Mouse (Mus musculus): ENCODE data around the gene Lgmn.

Lgmn gene

DNA sequence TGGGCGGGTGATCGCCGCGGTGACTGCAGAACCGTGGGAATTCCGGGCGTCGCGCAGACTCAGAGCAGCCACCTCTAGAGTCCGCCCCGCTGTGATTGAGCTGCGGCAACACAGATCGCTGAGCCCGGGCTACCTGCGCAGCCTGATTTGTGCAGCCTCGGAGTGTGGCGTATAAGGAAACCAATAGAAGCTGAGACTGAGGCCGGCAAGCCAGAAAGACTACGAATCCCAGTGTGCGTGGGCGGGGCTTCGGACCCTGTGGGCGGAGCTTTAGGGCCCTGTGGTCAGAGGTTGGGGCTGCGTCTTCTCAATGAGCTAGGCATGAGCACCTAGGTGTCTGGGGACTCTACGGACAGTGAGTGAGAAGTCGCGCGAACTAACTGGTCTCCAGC lies at the start of gene Lgmn:
Gene Lgmn (minus strand): TSS at position 182 of the 392 bp plus-strand sequence.
- DNase-seq = peak; percentile 98 to 99

DNA sequence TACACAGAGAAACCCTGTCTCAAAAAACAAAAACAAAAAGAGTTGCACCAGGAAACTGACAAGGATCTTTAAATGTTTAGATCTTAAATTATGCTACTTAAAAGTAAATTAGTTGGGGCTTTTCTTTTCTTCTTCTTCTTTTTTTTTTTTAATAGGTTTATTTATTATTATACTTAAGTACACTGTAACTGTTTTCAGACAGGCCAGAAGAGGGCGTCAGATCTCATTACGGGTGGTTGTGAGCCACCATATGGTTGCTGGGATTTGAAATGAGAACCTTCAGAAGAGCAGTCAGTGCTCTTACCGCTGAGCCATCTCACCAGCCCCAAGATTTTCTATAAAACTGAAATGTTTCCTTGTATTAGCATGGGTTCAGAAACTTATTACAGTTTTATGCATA lies 45.3 kb upstream of the Lgmn start:
- no peak for DNase-seq

GRCm38 (mm10) chr12:102480481-102480880 lies 40.9 kb upstream of the Lgmn start:
- no peak for DNase-seq

DNA sequence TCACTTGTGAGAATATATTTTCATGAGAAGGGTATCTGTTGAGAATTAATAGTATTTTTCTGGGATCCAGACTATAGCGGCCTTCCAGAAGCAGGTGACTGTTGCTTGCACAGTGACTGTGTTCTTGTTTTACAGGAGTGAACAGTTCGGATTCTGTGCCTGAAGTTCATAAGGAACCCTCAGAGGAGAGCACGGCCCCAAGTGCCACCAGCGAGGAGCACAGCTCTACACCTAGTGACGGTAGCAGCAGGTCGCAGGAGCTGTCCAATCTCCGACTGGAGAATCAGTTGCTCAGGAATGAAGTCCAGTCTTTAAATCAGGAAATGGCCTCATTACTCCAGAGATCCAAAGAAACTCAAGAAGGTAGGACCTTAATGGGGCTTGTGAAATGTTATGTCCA lies 34.8 kb upstream of the Lgmn start:
- no peak for DNase-seq

DNA sequence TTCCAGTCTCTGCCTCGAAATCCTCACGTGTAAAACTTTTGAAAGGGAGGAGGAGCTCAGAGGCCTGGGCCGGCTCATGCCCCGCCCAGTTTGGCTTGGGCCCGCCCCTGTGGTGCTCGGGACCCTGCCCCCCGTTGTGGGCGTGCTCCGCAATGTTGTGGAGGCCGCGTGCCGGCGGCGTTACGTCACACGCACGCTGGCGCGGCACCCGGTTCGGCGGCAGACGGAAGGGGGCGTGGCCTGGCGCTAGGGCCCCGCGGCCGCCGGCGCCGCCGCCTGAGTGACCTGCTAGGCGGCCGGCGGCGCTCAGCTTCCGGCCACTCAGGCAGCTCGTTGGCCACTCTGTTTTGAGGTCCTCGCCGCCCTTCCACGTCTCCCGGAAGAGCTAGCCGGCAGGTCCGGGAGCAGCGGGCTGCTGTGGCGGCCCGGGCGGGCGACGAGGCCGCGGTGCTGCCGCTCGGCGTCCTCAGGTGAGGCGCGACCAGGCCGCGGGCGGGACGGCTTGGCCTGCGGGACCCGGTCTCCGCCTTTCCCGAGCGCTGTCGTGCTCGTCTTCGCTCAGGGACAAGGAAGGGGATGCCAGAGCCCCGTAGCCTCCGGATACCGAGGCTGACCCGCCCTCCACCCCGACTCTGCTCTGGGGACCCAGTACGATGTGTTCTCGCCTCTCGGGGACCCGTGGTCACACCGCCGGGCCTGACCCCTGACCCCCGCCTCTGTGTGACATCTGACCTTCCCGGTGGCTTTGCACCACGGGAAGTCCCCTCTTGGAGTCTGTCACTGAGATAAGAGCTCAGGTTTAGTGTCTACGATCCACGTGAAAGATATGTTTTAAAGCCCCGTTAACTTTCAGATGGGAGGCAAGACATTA lies 29.5 kb upstream of the Lgmn start, which contains the start of gene Golga5:
Gene Golga5 (plus strand): TSS at position 242 of the 871 bp plus-strand sequence.
- DNase-seq = peak; percentile 99 to 100

DNA sequence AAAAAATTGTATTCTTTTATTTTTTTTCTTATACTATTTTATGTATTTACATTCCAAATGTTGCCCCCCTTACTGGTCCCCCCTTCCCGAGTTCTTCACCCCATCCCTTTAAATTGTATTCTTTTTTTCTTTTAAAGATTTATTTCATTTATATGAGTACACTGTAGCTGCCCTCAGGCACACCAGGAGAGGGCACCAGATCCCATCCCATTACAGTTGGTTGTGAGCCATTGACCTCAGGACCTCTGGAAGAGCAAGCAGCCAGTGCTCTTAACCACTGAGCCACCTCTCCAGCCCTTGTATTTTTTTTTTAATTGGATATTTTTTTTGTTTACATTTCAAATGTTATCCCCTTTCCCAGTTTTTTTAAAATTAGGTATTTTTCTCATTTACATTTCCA lies 28.5 kb upstream of the Lgmn start:
- no peak for DNase-seq

- DNase-seq = no peak
Observed at GRCm38 (mm10) chr12:102464650-102465049, 25.0 kb upstream of the Lgmn start.

DNA sequence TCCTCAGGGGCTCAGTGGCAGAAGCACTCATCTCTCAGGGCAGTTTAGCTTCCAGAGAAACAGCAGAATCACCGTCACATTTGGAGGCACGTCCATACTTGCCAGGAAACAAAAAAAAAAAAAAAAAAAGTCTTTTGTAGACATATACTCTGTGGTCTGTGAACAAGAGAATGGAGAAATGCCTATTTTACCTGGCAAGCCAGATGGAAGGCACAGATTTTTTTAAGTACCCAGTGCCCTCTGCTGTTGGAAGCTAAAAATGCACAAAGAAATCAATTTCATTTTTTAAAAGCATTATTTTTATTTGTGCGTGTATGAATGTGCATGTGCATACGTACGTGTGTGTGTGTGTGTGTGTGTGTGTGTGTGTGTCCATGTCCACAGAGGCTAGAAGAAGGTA lies 21.6 kb upstream of the Lgmn start:
- no peak for DNase-seq

GRCm38 (mm10) chr12:102460014-102460413 lies 20.4 kb upstream of the Lgmn start:
- no peak for DNase-seq

DNA sequence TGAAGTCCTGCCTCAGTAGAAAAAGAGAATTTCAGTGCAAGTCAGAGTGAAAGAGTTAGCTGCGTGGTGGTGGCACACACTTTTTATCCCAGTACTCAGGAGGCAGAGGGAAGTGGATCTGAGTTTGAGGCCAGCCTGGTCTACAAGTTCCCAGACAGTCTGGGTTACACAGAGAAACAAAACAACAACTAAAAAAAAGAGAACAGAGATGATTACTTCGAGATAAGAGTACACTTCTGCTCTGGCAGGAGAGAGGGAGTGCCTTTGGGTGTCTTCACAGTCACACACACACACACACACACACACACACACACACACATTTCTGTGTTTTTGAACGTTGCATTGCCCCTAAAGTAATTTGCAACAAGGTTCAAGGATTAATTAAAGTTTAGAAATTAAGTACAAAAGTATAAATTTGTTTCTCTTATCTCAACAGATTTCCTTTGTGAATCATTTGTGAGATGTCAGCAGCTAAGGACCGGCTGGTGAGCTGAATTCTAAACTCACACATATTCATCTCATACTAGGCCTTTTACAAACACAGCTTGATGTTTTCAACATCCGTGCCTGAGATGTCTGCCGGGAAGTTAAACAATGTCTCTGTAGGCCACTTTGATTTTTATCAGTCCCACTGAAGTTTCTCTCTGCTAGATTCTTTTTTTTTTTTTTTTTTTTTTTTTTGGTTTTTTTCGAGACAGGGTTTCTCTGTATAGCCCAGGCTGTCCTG lies 17.0 kb upstream of the Lgmn start:
- DNase-seq = no peak

- DNase-seq = peak; percentile 34 to 36
Observed at GRCm38 (mm10) chr12:102453581-102453980, 14.0 kb upstream of the Lgmn start.

DNA sequence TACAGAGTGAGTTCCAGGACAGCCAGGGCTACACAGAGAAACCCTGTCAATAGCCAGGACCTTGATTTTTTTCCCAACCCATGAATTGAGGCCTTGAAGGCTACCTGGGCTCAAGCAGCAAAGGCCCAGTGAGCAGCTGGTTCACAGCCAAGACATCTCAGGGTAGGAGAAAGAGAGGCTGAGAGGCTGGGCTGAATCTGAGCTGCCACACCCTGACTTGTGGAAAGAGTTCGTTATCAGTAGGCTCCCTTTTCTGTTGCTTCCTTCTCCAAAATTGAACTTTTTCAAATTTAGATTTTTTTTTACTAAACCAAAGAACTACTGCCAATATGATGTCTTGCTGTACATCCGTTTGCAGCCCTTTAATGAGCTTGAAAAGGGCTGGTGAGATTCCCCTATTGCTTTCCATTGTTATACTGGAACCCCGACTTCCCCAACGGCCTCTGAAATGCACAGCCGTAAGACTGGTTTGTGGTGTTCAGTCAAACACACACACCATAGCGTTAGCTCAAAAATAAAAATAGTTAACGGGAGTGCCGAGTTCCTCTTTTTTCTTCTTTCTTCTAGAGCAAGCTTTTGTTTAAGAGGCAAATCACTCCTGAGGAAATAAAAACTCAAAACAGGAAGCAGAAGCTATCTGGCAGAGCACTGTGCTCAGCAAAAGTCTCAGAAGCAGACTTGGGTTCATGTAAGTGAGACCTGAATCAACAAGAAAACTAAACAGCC lies 11.7 kb upstream of the Lgmn start:
- no peak for DNase-seq

GRCm38 (mm10) chr12:102450437-102450836 lies 10.8 kb upstream of the Lgmn start:
- DNase-seq = peak in 1 of 2 experiments; percentile 36

GRCm38 (mm10) chr12:102445436-102445835 lies 5.8 kb upstream of the Lgmn start:
- peak in 1 of 2 experiments; percentile 58 for DNase-seq

GRCm38 (mm10) chr12:102443676-102444075 lies 4.1 kb upstream of the Lgmn start:
- DNase-seq = no peak

DNA sequence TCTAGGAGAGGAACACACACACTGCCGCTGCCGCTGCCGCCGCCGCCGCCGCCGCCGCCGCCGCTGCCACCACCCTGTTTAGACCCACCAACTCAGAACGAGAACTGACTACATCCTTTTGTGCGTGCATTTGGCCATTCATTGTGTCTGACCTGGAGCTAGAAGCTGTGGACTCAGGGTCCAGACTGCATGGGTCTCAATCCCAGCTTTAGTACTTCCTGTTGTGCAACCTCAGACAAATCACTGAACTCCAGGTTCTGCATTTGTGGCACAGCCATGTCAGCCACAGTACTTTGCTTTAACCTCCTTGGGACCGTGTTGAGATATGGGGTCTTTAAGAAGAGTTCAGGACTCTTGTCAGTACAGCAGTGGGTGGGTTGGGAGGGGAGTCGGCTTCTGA lies 3.0 kb upstream of the Lgmn start:
- no peak for DNase-seq

DNA sequence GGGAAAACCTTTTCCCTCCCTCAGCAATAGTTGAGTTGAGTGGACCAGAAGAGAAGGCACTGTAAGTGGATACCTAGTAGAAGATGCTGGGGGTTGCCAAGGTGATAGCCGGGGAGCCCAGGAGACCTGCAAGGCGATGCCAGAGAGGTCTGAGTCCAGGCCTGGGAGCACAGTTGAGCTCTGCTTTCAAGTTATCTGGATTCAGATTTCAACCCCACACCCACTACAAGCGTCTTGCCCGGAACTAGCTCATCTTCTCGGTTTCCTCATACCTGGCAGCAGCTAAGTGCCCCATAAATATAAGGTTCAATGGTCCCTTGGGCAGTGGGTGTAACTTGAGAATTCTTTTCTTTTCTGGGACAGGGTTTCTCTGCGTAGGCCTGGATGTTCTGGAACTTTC lies 1.5 kb upstream of the Lgmn start:
- no peak for DNase-seq

GRCm38 (mm10) chr12:102440551-102440950 lies 938 bp upstream of the Lgmn start:
- no peak for DNase-seq

- DNase-seq = no peak
Observed at GRCm38 (mm10) chr12:102438983-102439631, 506 bp downstream of the Lgmn start.

DNA sequence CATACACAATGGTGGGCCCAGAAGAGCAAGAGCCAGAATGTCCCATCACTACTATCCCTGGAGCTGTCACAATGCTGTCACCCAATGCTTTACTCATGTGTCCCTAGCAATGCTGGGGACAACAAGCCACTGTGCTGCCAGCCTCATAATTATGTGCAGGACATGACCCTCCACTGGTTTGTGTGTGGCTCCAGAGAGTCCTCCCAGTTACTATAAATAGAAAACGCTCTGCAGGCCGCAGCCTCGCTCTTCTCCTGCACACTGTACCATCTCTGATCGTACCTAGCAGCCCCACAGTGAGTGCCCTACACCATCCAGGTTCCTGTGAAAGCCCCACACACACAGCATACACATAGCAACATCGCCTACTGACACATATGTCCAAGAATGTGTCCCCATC lies 1.7 kb downstream of the Lgmn start:
- DNase-seq = peak in 1 of 2 experiments; percentile 52

DNA sequence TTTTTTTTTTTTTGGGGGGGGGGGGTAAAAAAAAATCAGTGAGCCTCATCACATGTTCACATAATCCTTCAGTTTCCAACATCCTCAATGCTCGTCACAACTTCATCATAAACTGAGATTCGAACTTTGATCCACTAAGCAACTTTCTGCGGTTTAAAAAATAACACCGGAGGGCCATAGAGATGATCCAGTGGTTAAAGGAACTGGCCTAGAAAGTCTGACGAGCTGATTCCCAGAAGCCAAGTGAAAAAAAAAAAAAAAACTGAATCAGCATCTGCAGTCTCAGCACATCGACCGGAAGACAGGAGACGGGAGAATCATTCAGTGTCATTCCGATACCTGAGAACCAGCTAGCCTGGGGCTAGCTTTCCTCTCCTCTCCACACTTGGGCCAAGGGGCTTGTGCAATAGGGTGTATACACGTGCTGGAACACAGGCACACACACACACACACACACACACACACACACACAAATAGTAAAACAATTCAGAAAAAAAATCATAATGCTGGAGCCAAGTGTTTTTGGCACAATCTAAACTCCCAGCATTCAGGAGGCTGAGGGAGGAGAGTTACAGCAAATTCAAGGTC lies 2.6 kb downstream of the Lgmn start:
- DNase-seq = no peak

- no peak for DNase-seq
Observed at GRCm38 (mm10) chr12:102434107-102434506, 5.5 kb downstream of the Lgmn start.
